Mouse (Mus musculus): ENCODE data around the gene Tnfsf12.
"Not testable (repeated sequence)": the region's sequence is repeated elsewhere in the genome, so short reads cannot be mapped to it uniquely, and the experiment has no call there.

Gene Tnfsf12

DNA sequence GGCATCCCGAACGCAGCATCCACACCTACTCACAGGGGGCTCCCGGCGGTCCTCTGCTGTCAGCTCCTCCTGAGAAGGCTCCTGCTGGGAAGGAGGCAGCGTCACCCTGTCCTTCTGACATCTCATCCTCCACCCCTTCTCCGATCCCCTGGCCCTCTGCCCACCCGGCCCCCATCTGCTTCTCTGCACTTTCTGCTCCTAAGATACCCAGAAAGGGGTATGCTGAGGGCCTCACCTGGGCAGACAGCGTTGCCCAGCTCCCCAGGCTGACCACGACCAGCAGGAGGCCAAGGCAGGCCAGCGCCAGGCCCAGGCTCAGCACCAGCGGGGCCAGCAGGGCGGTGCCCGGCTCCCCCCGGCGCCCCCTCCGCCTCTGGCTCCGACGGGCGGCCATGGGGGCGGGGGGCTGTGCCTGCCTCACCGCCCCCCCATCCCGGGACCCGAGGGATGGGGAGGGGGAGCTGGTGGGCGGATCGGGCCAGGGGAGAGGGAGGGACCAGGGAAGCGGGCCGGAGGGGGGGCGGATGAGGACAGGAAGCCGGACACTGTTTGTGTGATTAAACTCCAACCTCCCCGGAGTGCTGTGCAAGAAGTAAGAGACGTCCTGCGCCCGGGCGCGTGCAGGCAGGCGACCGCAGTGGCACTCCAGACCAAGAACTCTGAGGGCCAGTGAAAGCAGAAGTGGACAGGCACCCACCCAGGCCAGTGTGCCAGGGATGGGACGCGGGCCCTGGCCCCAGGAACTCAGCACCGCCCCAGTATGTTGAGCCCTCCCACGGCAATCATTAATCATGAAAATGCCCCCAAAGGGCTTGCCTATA is at the start of gene Tnfsf12, which contains the start of gene Tnfsfm13:
TSS of gene Tnfsf12 (minus strand) at position 489 of the 821 bp plus-strand sequence.
TSS of gene Tnfsfm13 (minus strand) at position 738 of the 821 bp plus-strand sequence.
- no peak for DNase-seq (ENCODE audit: low spot score)

DNA sequence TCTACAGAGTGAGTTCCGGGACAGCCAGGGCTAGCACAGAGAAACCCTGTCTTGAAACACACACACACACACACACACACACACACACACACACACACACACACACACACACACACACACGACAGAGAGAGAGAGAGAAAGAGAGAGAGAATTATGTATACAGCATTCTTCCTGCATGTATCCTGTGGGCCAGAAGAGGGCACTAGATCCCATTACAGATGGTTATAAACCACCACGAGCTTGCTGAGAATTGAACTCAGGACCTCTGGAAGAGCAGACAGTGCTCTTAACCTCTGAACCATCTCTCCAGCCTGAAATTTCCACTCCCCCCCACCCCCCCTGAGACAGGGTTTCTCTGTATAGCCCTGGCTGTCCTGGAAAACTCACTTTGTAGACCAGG is 35.8 kb upstream of the Tnfsf12 start:
- not testable (repeated sequence) for DNase-seq (ENCODE audit: low spot score)

GRCm38 (mm10) chr11:69729063-69729462 is 33.4 kb upstream of the Tnfsf12 start:
- DNase-seq (ENCODE audit: low spot score), result peak; percentile 64

- no peak for DNase-seq (ENCODE audit: low spot score)
These were observed 30.3 kb upstream of the Tnfsf12 start for GRCm38 (mm10) chr11:69725951-69726350.

GRCm38 (mm10) chr11:69723074-69723473 is 27.4 kb upstream of the Tnfsf12 start:
- no peak for DNase-seq (ENCODE audit: low spot score)

DNA sequence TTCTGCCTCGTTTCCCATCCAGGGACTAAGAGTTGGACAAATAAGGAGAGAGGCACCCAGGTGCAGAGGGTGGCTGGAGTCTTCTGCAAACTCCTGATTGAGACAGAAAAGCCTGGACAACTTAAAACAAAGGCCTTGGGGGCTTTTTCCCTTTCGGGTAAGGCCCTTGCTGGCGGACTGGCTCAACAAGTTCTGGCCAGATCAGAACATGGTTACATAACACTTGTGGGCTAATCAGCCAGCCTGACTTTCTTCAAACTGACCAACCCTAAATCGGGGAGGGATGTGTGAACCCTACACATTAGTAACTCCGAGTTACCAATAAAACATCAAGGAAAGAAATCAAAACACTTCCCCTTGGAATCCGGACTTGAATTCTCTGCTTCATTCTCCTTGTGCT is 25.2 kb upstream of the Tnfsf12 start:
- no peak for DNase-seq (ENCODE audit: low spot score)

DNA sequence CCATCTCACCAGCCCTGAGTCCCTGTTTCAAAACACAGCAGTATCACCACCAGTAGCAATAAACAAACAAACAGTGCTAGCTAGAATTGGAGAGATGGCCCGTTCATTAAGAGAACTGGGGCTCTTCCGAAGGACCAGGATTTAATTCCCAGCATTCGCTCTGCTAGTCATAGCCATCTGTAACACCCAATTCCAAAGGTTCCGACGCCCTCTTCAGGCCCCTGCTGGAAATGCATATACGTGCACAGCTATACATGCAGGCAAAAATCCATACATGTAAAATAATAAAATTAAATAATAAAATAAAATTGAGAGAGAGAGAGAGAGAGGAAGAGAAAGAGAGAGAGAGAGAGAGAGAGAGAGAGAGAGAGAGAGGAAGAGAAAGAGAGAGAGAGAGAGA is 23.8 kb upstream of the Tnfsf12 start:
- no peak for DNase-seq (ENCODE audit: low spot score)

DNA sequence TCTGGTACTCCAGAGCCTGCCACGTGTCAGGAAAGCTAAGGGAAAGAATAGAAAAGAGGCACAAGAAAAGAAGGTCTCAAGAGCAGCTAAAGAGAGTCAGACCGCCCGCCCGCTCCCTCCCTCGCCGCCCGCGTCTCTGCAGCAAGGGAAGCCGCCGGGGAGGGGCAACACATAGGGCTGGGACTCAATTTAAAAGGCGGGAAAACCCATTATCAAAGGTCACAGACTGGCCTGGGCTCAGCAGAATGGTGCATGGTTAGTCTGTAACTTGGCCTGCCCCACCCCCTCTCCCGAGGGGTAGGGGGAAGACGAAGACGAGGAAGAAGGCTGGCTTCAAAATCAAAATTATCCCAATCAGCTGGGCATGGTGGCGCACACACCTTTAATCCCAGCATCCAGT is 23.0 kb upstream of the Tnfsf12 start:
- no peak for DNase-seq (ENCODE audit: low spot score)

- no peak for DNase-seq (ENCODE audit: low spot score)
These were observed 21.3 kb upstream of the Tnfsf12 start for GRCm38 (mm10) chr11:69716953-69717352.

GRCm38 (mm10) chr11:69715929-69716328 is 20.3 kb upstream of the Tnfsf12 start:
- DNase-seq (ENCODE audit: low spot score), result no peak

GRCm38 (mm10) chr11:69715482-69715881 is 19.8 kb upstream of the Tnfsf12 start:
- DNase-seq (ENCODE audit: low spot score), result no peak

- DNase-seq (ENCODE audit: low spot score), result no peak
These were observed 19.1 kb upstream of the Tnfsf12 start for GRCm38 (mm10) chr11:69714636-69715329.

GRCm38 (mm10) chr11:69712954-69713672 is 17.5 kb upstream of the Tnfsf12 start:
- no peak for DNase-seq (ENCODE audit: low spot score)

GRCm38 (mm10) chr11:69711082-69711481 is 15.4 kb upstream of the Tnfsf12 start:
- DNase-seq (ENCODE audit: low spot score), result no peak

GRCm38 (mm10) chr11:69710470-69710869 is 14.8 kb upstream of the Tnfsf12 start:
- DNase-seq (ENCODE audit: low spot score), result no peak

DNA sequence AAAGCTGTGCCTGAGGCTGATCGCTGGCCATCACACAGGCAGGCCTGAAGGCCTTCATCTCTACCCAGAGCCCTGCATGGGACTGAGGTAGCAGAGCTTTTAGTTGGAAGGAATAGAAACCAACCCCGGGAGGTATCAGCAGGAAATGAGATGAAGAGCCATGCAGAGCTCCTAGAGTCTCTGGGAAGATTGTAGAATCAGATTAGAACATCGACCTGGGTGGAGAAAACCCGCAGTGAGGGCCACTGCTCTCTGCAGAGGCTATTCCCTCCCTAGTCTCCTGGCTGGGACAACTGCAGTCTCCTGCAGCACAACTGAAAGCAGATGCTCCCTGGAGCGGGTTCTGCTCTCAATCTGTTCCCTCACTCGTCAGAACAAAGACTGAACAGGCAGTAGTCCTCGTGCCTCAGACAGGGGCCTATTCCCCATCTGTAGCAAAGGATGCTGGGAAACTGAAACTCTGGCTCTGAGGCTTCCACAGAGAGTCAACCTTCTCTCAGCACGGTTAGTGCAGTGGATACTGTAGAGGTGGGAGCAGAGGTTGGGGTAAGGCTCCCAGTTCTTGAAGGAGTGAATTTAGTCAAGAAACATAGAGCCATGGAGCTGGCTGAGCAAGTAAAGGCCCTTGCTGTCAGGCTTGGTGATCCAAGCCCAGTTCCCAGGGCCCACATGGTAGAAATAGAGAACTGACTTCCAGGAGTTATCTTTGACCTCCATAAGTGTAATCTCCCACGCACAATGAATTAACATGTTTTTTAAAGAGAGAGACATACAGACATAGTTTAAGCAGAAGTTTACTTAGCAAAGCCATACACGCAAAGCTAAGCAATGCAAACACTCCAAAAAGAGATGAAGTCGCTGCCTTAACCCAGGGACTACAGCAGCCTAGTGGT is 14.2 kb upstream of the Tnfsf12 start:
- no peak for DNase-seq (ENCODE audit: low spot score)

- DNase-seq (ENCODE audit: low spot score), result no peak
These were observed 13.1 kb upstream of the Tnfsf12 start for GRCm38 (mm10) chr11:69708614-69709265.

- no peak for DNase-seq (ENCODE audit: low spot score)
These were observed 12.3 kb upstream of the Tnfsf12 start for GRCm38 (mm10) chr11:69707873-69708381.

DNA sequence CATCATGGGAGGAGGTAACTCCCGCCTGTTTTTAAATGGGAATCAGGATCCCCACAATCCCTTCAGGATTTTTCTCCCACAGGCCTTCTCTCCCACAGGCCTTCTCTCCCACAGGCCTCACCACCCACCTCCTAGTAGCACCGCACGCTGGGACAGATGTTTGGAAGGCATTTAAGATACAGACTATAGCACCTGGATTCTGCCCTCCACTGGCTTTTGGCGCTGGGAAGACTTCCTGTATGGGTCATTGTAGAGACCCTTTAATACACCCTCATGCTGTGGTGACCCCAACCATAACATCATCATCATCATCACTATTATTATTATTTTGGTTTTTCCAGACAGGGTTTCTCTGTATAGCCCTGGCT is 11.8 kb upstream of the Tnfsf12 start:
- DNase-seq (ENCODE audit: low spot score), result no peak

- DNase-seq (ENCODE audit: low spot score), result no peak
These were observed 11.3 kb upstream of the Tnfsf12 start for GRCm38 (mm10) chr11:69706775-69707479.

All from T-cell, adult 2 months (primary cell).